Mouse (Mus musculus): ENCODE measurements around the gene 3110001I22Rik. TPM values are rescaled to one million over a fixed set of nuclear protein-coding genes. Genes with fewer than 3 reads are reported as not detected.

The 3110001I22Rik gene
- polyA plus RNA-seq, 1 experiment from 2014 or later: 6.5 TPM

Other genes with a start within 250 kb of the 3110001I22Rik start
- 30.2 and 31.2 TPM in 2 replicates for gene Parn, start 3.8 kb upstream of the 3110001I22Rik start, polyA plus RNA-seq (2015; fragmentation: Nextera tagmentation; extraction: Ambion mirVana)
- gene Bfar, start 71 bp upstream of the 3110001I22Rik start, polyA plus RNA-seq (2015; fragmentation: Nextera tagmentation; extraction: Ambion mirVana): 54.9 and 56.4 TPM in 2 replicates
- 0.39 and 0.42 TPM in 2 replicates for gene Pla2g10, start 59.1 kb downstream of the 3110001I22Rik start, polyA plus RNA-seq (2015; fragmentation: Nextera tagmentation; extraction: Ambion mirVana)
- gene Rrn3, start 108.8 kb downstream of the 3110001I22Rik start, polyA plus RNA-seq (2015; fragmentation: Nextera tagmentation; extraction: Ambion mirVana): 95.1 and 103 TPM in 2 replicates
- 191 and 208 TPM in 2 replicates for gene Ntan1, start 146.9 kb downstream of the 3110001I22Rik start, polyA plus RNA-seq (2015; fragmentation: Nextera tagmentation; extraction: Ambion mirVana)
- 75.4 and 79.8 TPM in 2 replicates for gene Pdxdc1, start 231.2 kb downstream of the 3110001I22Rik start, polyA plus RNA-seq (2015; fragmentation: Nextera tagmentation; extraction: Ambion mirVana)
- 25.5 and 28.4 TPM in 2 replicates for gene Mpv17l, start 231.2 kb downstream of the 3110001I22Rik start, polyA plus RNA-seq (2015; fragmentation: Nextera tagmentation; extraction: Ambion mirVana)